Mouse (Mus musculus): ENCODE measurements around the gene Necab3.

Necab3 gene

DNA sequence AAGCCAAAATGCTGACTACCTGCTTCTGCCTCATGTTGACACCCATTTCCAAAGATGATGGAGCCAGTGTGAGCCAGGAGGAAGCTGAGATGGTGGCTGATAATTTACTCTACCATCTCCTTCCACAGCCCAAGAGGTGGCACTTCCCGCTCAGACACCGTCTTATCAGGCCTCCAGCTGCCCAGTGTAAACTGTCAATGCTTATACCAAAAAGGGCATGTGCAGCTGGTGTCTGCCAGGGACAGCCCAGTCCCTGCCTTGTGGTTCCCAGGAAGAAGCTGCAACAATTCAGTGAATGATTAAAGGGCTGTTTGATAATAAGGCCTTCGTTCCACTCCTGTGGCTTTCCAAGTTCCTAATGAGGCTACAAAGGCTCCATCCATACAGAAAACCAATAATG is 20.0 kb downstream of the Necab3 start:
- DNase-seq: no peak

DNA sequence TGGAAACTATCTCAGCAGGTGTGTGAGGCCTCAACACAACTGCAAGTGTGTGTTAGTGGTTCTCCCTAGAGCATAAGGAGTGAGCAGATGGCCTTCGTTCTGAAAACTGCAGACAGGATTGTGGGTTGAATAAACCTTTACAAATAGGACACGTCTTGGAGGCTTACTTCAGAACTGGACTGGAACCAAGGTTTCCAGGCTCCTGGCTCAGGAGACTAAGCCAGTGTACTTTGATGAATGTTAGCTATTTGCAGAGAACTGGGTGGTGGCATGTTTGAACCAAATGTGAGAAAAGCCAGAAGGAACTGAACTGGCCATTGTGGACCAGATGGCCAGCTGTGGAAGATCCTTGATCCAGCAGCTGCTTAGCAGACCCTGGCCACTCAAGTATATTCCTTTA is 20.4 kb downstream of the Necab3 start:
- no peak for DNase-seq

DNA sequence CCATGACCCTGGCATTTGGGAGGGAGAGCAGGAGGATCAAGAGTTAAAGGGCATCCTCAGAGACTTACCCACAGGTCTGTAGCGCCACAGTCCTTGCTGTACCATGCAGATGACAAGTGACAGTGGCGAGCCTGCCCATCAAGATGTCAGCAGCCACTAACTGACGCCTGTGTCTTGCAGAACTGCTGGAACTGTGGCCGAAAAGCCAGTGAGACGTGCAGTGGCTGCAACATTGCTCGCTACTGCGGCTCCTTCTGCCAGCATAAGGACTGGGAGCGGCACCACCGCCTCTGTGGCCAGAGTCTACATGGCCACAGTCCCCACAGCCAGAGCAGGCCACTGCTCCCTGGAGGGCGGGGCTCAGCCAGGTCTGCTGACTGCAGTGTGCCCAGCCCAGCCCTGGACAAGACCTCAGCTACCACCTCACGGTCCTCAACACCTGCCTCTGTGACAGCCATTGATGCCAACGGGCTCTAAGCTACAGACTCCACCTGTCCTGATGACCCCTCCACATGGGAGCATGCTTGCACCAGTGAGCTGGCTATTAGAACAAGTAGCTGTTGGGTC is 23.9 kb downstream of the Necab3 start:
- DNase-seq: no peak

DNA sequence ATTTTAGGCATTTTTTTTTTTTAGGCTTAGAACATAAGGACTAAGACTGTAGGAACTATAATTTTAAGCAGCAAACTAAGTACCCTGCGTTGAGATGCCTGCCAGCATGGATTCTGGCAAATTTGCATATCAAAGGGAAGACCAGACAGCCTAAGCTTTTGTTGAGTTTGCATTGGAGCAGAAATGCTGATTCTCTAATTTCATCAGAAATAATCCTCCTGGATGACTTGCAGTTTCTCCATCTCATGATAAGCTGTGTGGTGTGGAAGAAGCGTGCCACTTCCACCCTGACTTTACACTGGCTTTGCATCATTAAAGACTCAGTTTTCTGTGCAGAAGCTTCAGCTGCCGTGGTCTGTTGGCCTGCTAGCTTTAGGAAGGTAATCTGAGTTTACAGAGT is 25.8 kb downstream of the Necab3 start:
- DNase-seq: no peak

- DNase-seq: no peak
These were observed 32.2 kb downstream of the Necab3 start for GRCm38 (mm10) chr2:154526531-154526930.

GRCm38 (mm10) chr2:154525285-154525684 is 33.4 kb downstream of the Necab3 start:
- no peak for DNase-seq

DNA sequence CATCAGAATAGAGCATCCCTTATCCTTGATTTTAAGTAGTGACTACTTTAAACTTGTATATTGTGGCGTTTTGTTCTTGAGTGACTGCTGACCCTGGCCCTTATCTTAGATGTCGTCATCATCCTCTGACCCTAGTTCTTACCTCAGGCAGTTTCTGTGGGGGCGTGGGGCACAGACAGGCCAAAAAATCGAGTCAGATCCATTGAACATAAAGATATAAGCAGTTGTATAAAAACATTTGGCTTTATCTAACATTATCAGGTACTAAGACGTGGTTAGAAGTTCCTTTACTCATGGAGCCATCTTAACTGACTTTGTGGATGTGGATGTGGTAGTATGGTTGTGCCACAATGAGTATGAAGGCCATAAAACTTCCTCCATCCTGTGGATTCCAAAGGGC is 36.4 kb downstream of the Necab3 start:
- DNase-seq: no peak

DNA sequence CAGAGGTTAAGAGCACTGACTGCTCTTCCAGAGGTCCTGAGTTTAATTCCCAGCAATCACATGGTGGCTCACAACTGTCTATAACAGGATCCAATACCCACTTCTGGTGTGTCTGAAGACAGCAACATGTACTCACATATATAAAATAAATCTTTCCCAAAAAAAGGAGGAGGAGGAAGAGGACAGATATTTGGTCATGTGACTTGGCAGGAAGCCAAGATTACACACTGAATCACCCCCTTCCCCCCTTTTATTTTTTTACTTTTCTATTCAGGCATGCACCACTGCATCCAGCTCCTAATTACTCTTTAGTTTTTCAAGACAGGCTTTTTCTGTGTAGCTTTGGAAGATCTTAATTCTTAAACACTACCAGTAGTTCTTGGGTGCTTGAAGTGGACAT is 37.2 kb downstream of the Necab3 start:
- no peak for DNase-seq

GRCm38 (mm10) chr2:154517424-154517823 is 41.3 kb downstream of the Necab3 start:
- DNase-seq: no peak

DNA sequence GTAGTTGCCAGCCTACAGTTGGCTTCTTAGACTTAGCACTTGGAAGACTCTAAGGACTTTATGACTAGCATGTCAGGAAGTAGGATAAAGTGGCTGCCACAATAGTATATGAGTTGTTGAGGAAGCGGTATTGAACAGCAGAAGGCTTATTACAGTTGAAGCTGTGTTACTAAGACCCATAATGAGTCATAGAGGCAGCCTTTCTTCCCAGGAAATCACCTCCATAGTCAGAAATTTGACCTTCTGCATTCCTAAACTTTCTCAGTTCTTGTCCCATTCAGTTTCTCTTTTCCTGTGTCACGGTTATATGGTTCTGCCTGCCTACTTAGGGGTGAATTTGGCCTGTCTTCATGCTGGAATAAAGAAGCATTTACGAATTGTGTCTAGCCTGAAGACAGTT is 41.7 kb downstream of the Necab3 start:
- DNase-seq: no peak

GRCm38 (mm10) chr2:154510141-154510540 is 48.5 kb downstream of the Necab3 start:
- DNase-seq: no peak

DNA sequence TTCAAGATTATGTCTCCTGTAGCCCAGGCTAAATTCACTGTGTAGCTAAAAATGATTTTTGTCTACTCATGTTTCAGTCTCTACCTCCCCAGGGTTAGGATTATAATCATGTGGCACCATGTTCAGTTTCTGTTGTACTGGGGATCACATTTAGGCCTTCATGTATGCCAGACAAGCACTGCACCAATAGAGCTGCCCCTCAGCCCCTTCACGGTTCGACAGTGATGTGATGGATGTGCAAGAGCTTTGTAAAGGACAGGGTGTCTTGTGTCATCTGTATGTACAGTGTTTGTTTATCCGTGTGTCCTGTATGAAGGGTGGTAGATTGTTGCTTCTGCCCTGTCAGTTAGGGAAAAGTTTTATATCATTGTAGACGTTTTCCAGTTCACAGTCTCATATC is 50.2 kb downstream of the Necab3 start:
- no peak for DNase-seq

DNA sequence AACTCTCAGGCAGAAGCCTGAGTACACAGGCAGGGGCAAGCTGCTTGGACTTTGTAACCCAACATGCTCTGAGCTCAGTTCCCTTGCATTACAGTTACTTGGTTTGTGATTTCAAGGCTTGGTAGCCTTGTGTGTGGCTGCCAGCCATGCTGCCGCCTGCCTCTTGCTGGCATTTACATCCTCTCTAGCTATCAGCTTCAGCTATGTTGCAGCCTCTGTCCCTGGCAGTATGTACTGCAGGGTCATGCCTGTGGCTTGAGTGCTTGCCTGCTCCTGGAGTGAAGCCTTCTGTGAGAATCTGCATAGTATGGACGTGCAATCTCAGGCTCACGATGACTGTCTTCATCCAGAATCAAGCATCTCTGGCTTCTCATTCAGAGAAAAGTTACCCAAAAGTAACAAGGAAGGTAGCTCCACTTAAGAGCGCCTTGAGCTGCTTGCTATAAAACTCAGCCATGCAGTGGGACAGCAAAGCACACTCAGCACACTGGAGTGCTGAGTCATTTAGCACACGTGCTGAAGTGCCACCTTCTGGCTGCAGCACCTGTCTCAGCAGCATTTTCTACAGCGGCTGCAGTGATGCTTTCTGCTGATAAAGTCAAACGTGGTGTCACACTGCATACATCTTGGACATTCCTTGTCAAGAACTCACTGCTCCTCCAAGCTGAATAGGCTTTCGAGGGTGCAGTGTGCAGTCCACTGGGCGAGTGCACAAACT is 51.0 kb downstream of the Necab3 start:
- peak; percentile 42 for DNase-seq

DNA sequence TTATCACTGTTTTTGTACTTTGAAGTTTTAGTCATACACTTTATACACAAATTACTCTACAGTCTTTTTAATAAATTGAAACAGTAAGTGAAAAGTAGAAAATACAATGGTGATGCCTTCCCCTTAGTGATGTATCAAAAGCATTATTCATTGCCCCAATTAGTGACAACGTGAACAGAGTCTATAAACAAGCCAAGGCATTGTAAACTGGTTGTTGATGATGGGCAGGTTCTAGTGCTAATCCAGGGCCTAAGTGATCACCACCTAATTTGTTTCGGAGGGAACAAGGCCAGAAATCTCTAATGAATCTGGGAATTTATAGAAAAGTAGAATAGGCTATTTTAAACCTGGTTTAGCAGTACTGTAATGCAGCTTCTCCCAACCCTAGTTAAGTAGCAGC is 51.6 kb downstream of the Necab3 start:
- no peak for DNase-seq

GRCm38 (mm10) chr2:154500758-154501157 is 57.9 kb downstream of the Necab3 start:
- DNase-seq: no peak

GRCm38 (mm10) chr2:154499717-154500247 is 58.9 kb downstream of the Necab3 start:
- no peak for DNase-seq

DNA sequence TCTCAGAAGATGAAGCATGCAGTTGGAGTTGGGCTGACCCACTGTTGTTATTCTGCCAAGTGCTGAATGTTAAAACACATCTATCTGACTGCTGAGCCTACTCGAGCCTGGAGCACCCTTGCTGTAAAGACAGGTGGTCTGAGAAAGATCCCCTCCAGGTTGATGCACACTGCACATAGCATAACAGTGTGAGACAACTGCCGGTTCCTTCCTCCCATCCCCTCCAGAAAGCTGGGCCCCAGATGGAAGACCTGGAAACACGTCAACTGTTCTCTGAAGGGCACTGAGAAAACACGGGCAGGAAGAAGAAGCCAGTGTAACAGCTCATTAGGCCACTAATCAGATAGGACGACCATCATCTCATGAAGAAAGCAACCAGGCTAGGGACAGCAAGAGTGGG is 60.1 kb downstream of the Necab3 start:
- peak; percentile 53 for DNase-seq

DNA sequence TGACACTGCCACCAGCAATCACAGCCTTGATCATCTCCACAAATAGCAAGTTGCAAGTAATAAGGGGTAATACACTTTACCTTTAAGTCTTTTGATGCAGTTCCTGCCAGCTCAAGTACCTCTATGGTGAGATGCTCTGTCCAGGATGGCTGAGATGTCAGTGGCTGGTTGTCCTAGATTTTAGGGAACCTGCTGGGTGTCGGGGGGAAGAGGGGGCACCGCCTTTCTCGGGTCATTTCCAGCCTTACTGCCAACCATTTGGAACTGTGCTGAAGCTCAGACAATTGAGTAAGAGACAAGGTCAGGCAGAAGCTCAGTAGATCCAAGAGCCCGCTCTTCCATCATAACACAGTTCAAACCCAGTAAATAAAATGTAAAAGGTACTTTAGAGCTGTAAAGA is 63.7 kb downstream of the Necab3 start:
- DNase-seq: peak; percentile 29

All from cerebellum, adult 11 months (tissue).